Mouse (Mus musculus) MEL (cell line): ENCODE measurements at regions not wholly inside any gene's neighbourhood (a gene's known extent, or its start where the extent isn't known, plus 50 kb on each side); places are given as distances from the start of the nearest gene placed in this dataset.

Source experiments
- DNase-seq: peaks from one replicate; pipeline ENCODE4 v3.0.0; 2011; ENCODE audit warnings: low read depth, low spot score
- H3K27ac ChIP-seq: 2 replicates; pipeline ENCODE4 v1.5.1; 2012; ENCODE audit warnings: low read depth, mild to moderate bottlenecking, control low read depth, low read length, moderate library complexity; ENCODE audit not compliant: control insufficient read depth
- H3K27me3 ChIP-seq, 2 experiments: fragments of 150-350 bp in 1 of 2; sonication (generic) in 1 of 2; 2 replicates each; pipeline ENCODE4 v1.6.1; 2012; ENCODE audit warnings: low read length in 2 of 2, mild to moderate bottlenecking in 2 of 2, improper control_type of control experiment in 1 of 2, moderate library complexity in 1 of 2; ENCODE audit not compliant: insufficient read depth in 2 of 2, control insufficient read depth in 1 of 2
- H3K36me3 ChIP-seq, 2 experiments: 2 replicates each; pipeline ENCODE4 v1.6.1; 2012 to 2014; ENCODE audit warnings: low read length in 2 of 2, improper control_type of control experiment in 1 of 2, inconsistent platforms in 1 of 2, mild to moderate bottlenecking in 1 of 2; ENCODE audit not compliant: insufficient read depth in 2 of 2, control insufficient read depth in 1 of 2
- H3K4me1 ChIP-seq, 2 experiments: fragments of 150-350 bp in 1 of 2; sonication (generic) in 1 of 2; 2 replicates each; pipeline ENCODE4 v1.6.1; 2012; ENCODE audit warnings: low read length in 2 of 2, improper control_type of control experiment in 1 of 2, mild to moderate bottlenecking in 1 of 2; ENCODE audit not compliant: insufficient read depth in 2 of 2, control insufficient read depth in 1 of 2
- H3K4me3 ChIP-seq, 2 experiments: fragments of 150-350 bp in 1 of 2; sonication (generic) in 1 of 2; 2 replicates each; pipeline ENCODE4 v1.5.1; 2012; ENCODE audit warnings: low read depth in 2 of 2, low read length in 2 of 2, mild to moderate bottlenecking in 2 of 2, moderate library complexity in 2 of 2, control low read depth in 1 of 2, improper control_type of control experiment in 1 of 2; ENCODE audit not compliant: control insufficient read depth in 1 of 2, insufficient read depth in 1 of 2
- H3K79me2 ChIP-seq: 2 replicates; pipeline ENCODE4 v1.6.1; 2012; ENCODE audit warnings: mild to moderate bottlenecking, low read length, moderate library complexity; ENCODE audit not compliant: control insufficient read depth, poor library complexity, insufficient read depth
- H3K9ac ChIP-seq: 2 replicates; pipeline ENCODE4 v1.6.1; 2012; ENCODE audit warnings: low read depth, mild to moderate bottlenecking, control low read depth, low read length, moderate library complexity; ENCODE audit not compliant: control insufficient read depth, poor library complexity, severe bottlenecking
- H3K9me3 ChIP-seq: fragments of 150-350 bp; sonication (generic); replicated peaks from 2 replicates; pipeline ENCODE4 v1.6.1; 2012; ENCODE audit warnings: mild to moderate bottlenecking, low read length, improper control_type of control experiment, moderate library complexity; ENCODE audit not compliant: insufficient read depth
- BHLHE40 ChIP-seq: IDR thresholded peaks from 2 replicates; pipeline ENCODE4 v1.6.1; 2012; ENCODE audit warnings: low read depth, mild to moderate bottlenecking, inconsistent platforms, low read length, improper control_type of control experiment, borderline replicate concordance
- CHD1 ChIP-seq: IDR thresholded peaks from 2 replicates; pipeline ENCODE4 v1.6.1; 2012; ENCODE audit warnings: low read depth, mild to moderate bottlenecking, inconsistent platforms, low read length, improper control_type of control experiment
- CTCF ChIP-seq, 3 experiments: IDR thresholded peaks in 2 of 3; conservative IDR thresholded peaks in 1 of 3; 2 replicates each; pipeline ENCODE4 v1.5.1; 2011 to 2012; ENCODE audit warnings: low read length in 3 of 3, low read depth in 2 of 3, mild to moderate bottlenecking in 2 of 3, improper control_type of control experiment in 1 of 3, inconsistent platforms in 1 of 3, mixed read lengths in 1 of 3, moderate library complexity in 1 of 3; ENCODE audit not compliant: control insufficient read depth in 1 of 3, insufficient read depth in 1 of 3, poor library complexity in 1 of 3, severe bottlenecking in 1 of 3
- ELF1 ChIP-seq: IDR thresholded peaks from 2 replicates; pipeline ENCODE4 v1.6.1; 2014; ENCODE audit warnings: low read depth, mild to moderate bottlenecking, inconsistent platforms, low read length, improper control_type of control experiment, moderate library complexity
- HCFC1 ChIP-seq: IDR thresholded peaks from 2 replicates; pipeline ENCODE4 v1.6.1; 2012; ENCODE audit warnings: low read depth, mild to moderate bottlenecking, inconsistent platforms, low read length, improper control_type of control experiment, moderate library complexity
- JUND ChIP-seq: IDR thresholded peaks from 2 replicates; pipeline ENCODE4 v1.6.1; 2011; ENCODE audit warnings: low read depth, mild to moderate bottlenecking, improper control_type of control experiment, low read length
- MAZ ChIP-seq: IDR thresholded peaks from 2 replicates; pipeline ENCODE4 v1.6.1; 2012; ENCODE audit warnings: low read depth, mild to moderate bottlenecking, inconsistent platforms, low read length, improper control_type of control experiment
- MEF2A ChIP-seq: IDR thresholded peaks from 2 replicates; pipeline ENCODE4 v1.6.1; 2014; ENCODE audit warnings: low read depth, mild to moderate bottlenecking, inconsistent platforms, low read length, improper control_type of control experiment; ENCODE audit not compliant: poor library complexity, insufficient replicate concordance, severe bottlenecking; ENCODE audit errors: extremely low read depth
- MYB ChIP-seq: IDR thresholded peaks from 2 replicates; pipeline ENCODE4 v1.6.1; 2011; ENCODE audit warnings: mild to moderate bottlenecking, low read depth, low read length, improper control_type of control experiment
- MYC ChIP-seq: IDR thresholded peaks from 2 replicates; pipeline ENCODE4 v1.6.1; 2011; ENCODE audit warnings: low read depth, mild to moderate bottlenecking, low read length, improper control_type of control experiment, moderate library complexity
- POLR2AphosphoS5 ChIP-seq: IDR thresholded peaks from 2 replicates; pipeline ENCODE4 v1.6.1; 2012; ENCODE audit warnings: low read depth, borderline replicate concordance, mild to moderate bottlenecking, inconsistent platforms, low read length, moderate library complexity, mixed read lengths
- RAD21 ChIP-seq: IDR thresholded peaks from 2 replicates; pipeline ENCODE4 v1.6.1; 2011; ENCODE audit warnings: mild to moderate bottlenecking, low read depth, low read length, improper control_type of control experiment
- SIN3A ChIP-seq: IDR thresholded peaks from 2 replicates; pipeline ENCODE4 v1.6.1; 2012; ENCODE audit warnings: low read length, improper control_type of control experiment, inconsistent platforms
- SMC3 ChIP-seq: IDR thresholded peaks from 2 replicates; pipeline ENCODE4 v1.6.1; 2011; ENCODE audit warnings: low read depth, low read length, improper control_type of control experiment
- UBTF ChIP-seq: IDR thresholded peaks from 2 replicates; pipeline ENCODE4 v1.6.1; 2012; ENCODE audit warnings: low read depth, mild to moderate bottlenecking, inconsistent platforms, low read length, improper control_type of control experiment, moderate library complexity, borderline replicate concordance; ENCODE audit not compliant: insufficient read depth
- USF1 ChIP-seq: IDR thresholded peaks from 2 replicates; pipeline ENCODE4 v1.6.1; 2014; ENCODE audit warnings: low read depth, mild to moderate bottlenecking, inconsistent platforms, low read length, improper control_type of control experiment, moderate library complexity
- USF2 ChIP-seq, 2 experiments: IDR thresholded peaks; 2 replicates each; pipeline ENCODE4 v1.6.1; 2011 to 2012; ENCODE audit warnings: improper control_type of control experiment in 2 of 2, low read length in 2 of 2, borderline replicate concordance in 1 of 2, inconsistent platforms in 1 of 2, low read depth in 1 of 2, mild to moderate bottlenecking in 1 of 2; ENCODE audit not compliant: insufficient read depth in 1 of 2
- ZKSCAN1 ChIP-seq: IDR thresholded peaks from 2 replicates; pipeline ENCODE4 v1.6.1; 2012; ENCODE audit warnings: low read depth, mild to moderate bottlenecking, inconsistent platforms, low read length, improper control_type of control experiment, moderate library complexity
- ZNF384 ChIP-seq: IDR thresholded peaks from 2 replicates; pipeline ENCODE4 v1.6.1; 2012; ENCODE audit warnings: low read depth, mild to moderate bottlenecking, inconsistent platforms, low read length, improper control_type of control experiment

- Histone ChIP-seq H3K9ac (no peak overlapping the region), H3K27ac (no peak overlapping the region), H3K9me3 (no peaks in the 10 kb centered on the region), H3K36me3 (no peaks in the 10 kb centered on the region), H3K27me3 (peaks cover 0 to 2% of the 10 kb centered on the region in 2 experiments; a peak in 1 of 4 replicates), H3K4me3 (no peak overlapping the region), H3K79me2 (no peaks in the 10 kb centered on the region), H3K4me1 (no peaks in the 10 kb centered on the region)
- no peak for TF ChIP-seq USF1
- no peak for TF ChIP-seq MYC
- no peak for DNase-seq
Observed at GRCm38 (mm10) chr17:85853156-85853555, 165.1 kb upstream of the Six2 start.

- TF ChIP-seq ELF1 = no peak
- no peak for TF ChIP-seq CTCF (IDR thresholded peaks at IDR 0.05 in 2 of 3, conservative IDR thresholded peaks at IDR 0.05 in 1 of 3; ENCODE audit: control insufficient read depth in 1 of 3, insufficient read depth in 1 of 3, low read depth in 2 of 3, low read length in 3 of 3, poor library complexity in 1 of 3, severe bottlenecking in 1 of 3)
- no peak for TF ChIP-seq MYB
- TF ChIP-seq POLR2AphosphoS5 = no peak
- TF ChIP-seq MAZ = no peak
- TF ChIP-seq JUND = no peak
- TF ChIP-seq ZNF384 = no peak
- TF ChIP-seq MEF2A = no peak
- TF ChIP-seq UBTF = no peak
- no peak for TF ChIP-seq USF2 (IDR thresholded peaks at IDR 0.05; ENCODE audit: borderline replicate concordance in 1 of 2, insufficient read depth in 1 of 2, low read depth in 1 of 2, low read length in 2 of 2)
- TF ChIP-seq BHLHE40 = no peak
- no peak for TF ChIP-seq ZKSCAN1
- TF ChIP-seq CHD1 = no peak
- no peak for TF ChIP-seq RAD21
- no peak for TF ChIP-seq SIN3A
- TF ChIP-seq HCFC1 = no peak
- no peak for TF ChIP-seq SMC3
- no peak for DNase-seq
- H3K27ac ChIP-seq = no peak overlapping the region
- no peaks in the 10 kb centered on the region for H3K79me2 ChIP-seq
- H3K4me1 ChIP-seq = no peaks in the 10 kb centered on the region
- no peaks in the 10 kb centered on the region for H3K27me3 ChIP-seq
- no peak overlapping the region for H3K4me3 ChIP-seq
- H3K9me3 ChIP-seq = no peaks in the 10 kb centered on the region
- H3K36me3 ChIP-seq = no peaks in the 10 kb centered on the region
- no peak overlapping the region for H3K9ac ChIP-seq
Observed at GRCm38 (mm10) chr17:85848526-85848925, 160.5 kb upstream of the Six2 start.
